Mouse (Mus musculus) forebrain, postnatal 0 days (tissue): ENCODE measurements around the gene Cep104. TPM values are rescaled to one million over a fixed set of nuclear protein-coding genes. Genes with fewer than 3 reads are reported as not detected.

Experiments used
- ATAC-seq: fragments of 200-750 bp; cut with Nextera tagmentation; 2 replicates; pipeline ENCODE4 v1.8.0; 2017; ENCODE audit warnings: mild to moderate bottlenecking, moderate library complexity
- DNase-seq: peaks from one replicate; pipeline ENCODE4 v3.0.0-alpha.2; 2015
- H3K27ac ChIP-seq: fragments of 300-500 bp; sonication (generic); 2 replicates; pipeline ENCODE4 v1.5.1; 2014; ENCODE audit warnings: low read depth, mild to moderate bottlenecking, antibody characterized with exemption, low read length, moderate library complexity, mixed read lengths
- H3K27me3 ChIP-seq: fragments of 300-500 bp; sonication (generic); 2 replicates; pipeline ENCODE4 v1.6.1; 2014; ENCODE audit warnings: mild to moderate bottlenecking, low read length, mixed read lengths; ENCODE audit not compliant: insufficient read depth
- H3K36me3 ChIP-seq: fragments of 300-500 bp; sonication (generic); 2 replicates; pipeline ENCODE4 v1.6.1; 2014; ENCODE audit warnings: mild to moderate bottlenecking, moderate library complexity; ENCODE audit not compliant: insufficient read depth
- H3K4me1 ChIP-seq: fragments of 300-500 bp; sonication (generic); 2 replicates; pipeline ENCODE4 v1.6.1; 2014; ENCODE audit warnings: antibody characterized with exemption; ENCODE audit not compliant: insufficient read depth
- H3K4me2 ChIP-seq: fragments of 300-500 bp; sonication (generic); 2 replicates; pipeline ENCODE4 v1.6.1; 2014; ENCODE audit warnings: low read depth, mild to moderate bottlenecking, moderate library complexity
- H3K4me3 ChIP-seq: fragments of 300-500 bp; sonication (generic); 2 replicates; pipeline ENCODE4 v1.5.1; 2014; ENCODE audit warnings: low read depth, low read length, mixed read lengths
- H3K9ac ChIP-seq: fragments of 300-500 bp; sonication (generic); 2 replicates; pipeline ENCODE4 v1.6.1; 2014; ENCODE audit warnings: mild to moderate bottlenecking
- H3K9me3 ChIP-seq: fragments of 300-500 bp; sonication (generic); 2 replicates; pipeline ENCODE4 v1.6.1; 2016; ENCODE audit warnings: low read length
- CTCF ChIP-seq: sonication (generic); IDR thresholded peaks from 2 replicates; pipeline ENCODE4 v1.5.1; 2016; ENCODE audit warnings: antibody characterized with exemption, control low read depth, low read depth
- WGBS: fragments of 180-500 bp; shearing (Covaris S2); extraction: QIAGEN DNeasy Blood & Tissue Kit; methylation state at CpG from one replicate; pipeline ENCODE4 v1.1.7; 2014; 5-methylcytosine and 5-hydroxymethylcytosine counted together
- polyA plus RNA-seq: library from polyadenylated mRNA; unstranded; fragments of >200 nt; fragmentation: Nextera tagmentation; extraction: Ambion mirVana; gene quantifications from 2 replicates; pipeline ENCODE4 v1.2.1, GENCODE M21; 2015
- total RNA-seq: library from RNA; depleted of rRNA; stranded (reverse); fragments of >200 nt; gene quantifications from 2 replicates; pipeline ENCODE4 v1.2.3, GENCODE M21; 2014

Gene Cep104
- total and polyA plus RNA-seq, 2 experiments from 2014 or later: 9.9 to 10.5 TPM

GRCm38 (mm10) chr4:153962631-153963030 is 12.4 kb upstream of the Cep104 start:
- no peak for ATAC-seq
- peaks cover 74% of the 10 kb centered on the region for H3K36me3 ChIP-seq
- H3K27ac ChIP-seq: no peak overlapping the region
- DNase-seq: no peak
- H3K4me1 ChIP-seq: 0 out of 2 replicates have a peak, but pooled peaks cover 3% of the 10 kb centered on the region
- H3K27me3 ChIP-seq: no peaks in the 10 kb centered on the region
- no peaks in the 10 kb centered on the region for H3K9me3 ChIP-seq
- WGBS: 87% methylated on average over 7 of the region's 7 CpGs
- no peak for TF ChIP-seq CTCF
- no peak overlapping the region for H3K9ac ChIP-seq
- H3K4me2 ChIP-seq: no peak overlapping the region
- H3K4me3 ChIP-seq: no peak overlapping the region

GRCm38 (mm10) chr4:153966651-153967050 is 8.3 kb upstream of the Cep104 start:
- H3K27me3 ChIP-seq: no peaks in the 10 kb centered on the region
- peaks cover 79% of the 10 kb centered on the region for H3K36me3 ChIP-seq
- ATAC-seq (no peak), DNase-seq (no peak)
- no peak overlapping the region for H3K4me3 ChIP-seq
- H3K9me3 ChIP-seq: no peaks in the 10 kb centered on the region
- H3K27ac ChIP-seq: no peak overlapping the region
- no peak overlapping the region for H3K9ac ChIP-seq
- 84% methylated on average over 5 of the region's 5 CpGs for WGBS
- no peak for TF ChIP-seq CTCF
- no peaks in the 10 kb centered on the region for H3K4me1 ChIP-seq
- H3K4me2 ChIP-seq: no peak overlapping the region

GRCm38 (mm10) chr4:153967556-153967955 is 7.4 kb upstream of the Cep104 start:
- H3K27me3 ChIP-seq: no peaks in the 10 kb centered on the region
- WGBS: 88% methylated on average over 2 of the region's 2 CpGs
- H3K27ac ChIP-seq: no peak overlapping the region
- no peak for TF ChIP-seq CTCF
- peaks cover 73% of the 10 kb centered on the region for H3K36me3 ChIP-seq
- DNase-seq (no peak), ATAC-seq (no peak)
- no peaks in the 10 kb centered on the region for H3K9me3 ChIP-seq
- no peaks in the 10 kb centered on the region for H3K4me1 ChIP-seq
- no peak overlapping the region for H3K4me2 ChIP-seq
- H3K9ac ChIP-seq: no peak overlapping the region
- no peak overlapping the region for H3K4me3 ChIP-seq

- H3K4me2 ChIP-seq: no peak overlapping the region
- no peak overlapping the region for H3K27ac ChIP-seq
- no peaks in the 10 kb centered on the region for H3K4me1 ChIP-seq
- H3K9me3 ChIP-seq: no peaks in the 10 kb centered on the region
- no peak overlapping the region for H3K4me3 ChIP-seq
- ATAC-seq: no peak
- DNase-seq: no peak
- no peaks in the 10 kb centered on the region for H3K27me3 ChIP-seq
- TF ChIP-seq CTCF: peak; percentile 36; the same call in 1 of the 2 replicates
- H3K36me3 ChIP-seq: peaks cover 68% of the 10 kb centered on the region
- no peak overlapping the region for H3K9ac ChIP-seq
- WGBS: 95% methylated on average over 2 of the region's 2 CpGs
Observed at GRCm38 (mm10) chr4:153968063-153968462, 6.9 kb upstream of the Cep104 start.

- H3K27ac ChIP-seq: peak overlapping the region; percentile 85
- ATAC-seq: peak; percentile 59
- peaks cover 27% of the 10 kb centered on the region for H3K36me3 ChIP-seq
- no peak for DNase-seq
- H3K27me3 ChIP-seq: no peaks in the 10 kb centered on the region
- peak overlapping the region; percentile 91 for H3K4me2 ChIP-seq
- peak; percentile 10; the same call in 1 of the 2 replicates for TF ChIP-seq CTCF
- peak overlapping the region; percentile 96 for H3K4me3 ChIP-seq
- 5% methylated on average over 33 of the region's 33 CpGs for WGBS
- H3K9ac ChIP-seq: peak overlapping the region; percentile 89
- H3K9me3 ChIP-seq: no peaks in the 10 kb centered on the region
- H3K4me1 ChIP-seq: peaks cover 14% of the 10 kb centered on the region; the same call in 1 of the 2 replicates
Observed at GRCm38 (mm10) chr4:153975292-153975662, 283 bp downstream of the Cep104 start.

GRCm38 (mm10) chr4:153975768-153976167 is 774 bp downstream of the Cep104 start:
- Histone ChIP-seq H3K9ac (peak overlapping the region; percentile 89), H3K4me2 (peak overlapping the region; percentile 91), H3K4me3 (peak overlapping the region; percentile 96), H3K27ac (no peak overlapping the region), H3K27me3 (no peaks in the 10 kb centered on the region), H3K4me1 (peaks cover 14% of the 10 kb centered on the region; the same call in 1 of the 2 replicates), H3K9me3 (no peaks in the 10 kb centered on the region), H3K36me3 (peaks cover 28% of the 10 kb centered on the region)
- DNase-seq (no peak), ATAC-seq (no peak)
- 38% methylated on average over 6 of the region's 6 CpGs for WGBS
- TF ChIP-seq CTCF: no peak

- Histone ChIP-seq H3K9ac (no peak overlapping the region), H3K4me1 (peaks cover 14% of the 10 kb centered on the region; the same call in 1 of the 2 replicates), H3K27me3 (no peaks in the 10 kb centered on the region), H3K9me3 (no peaks in the 10 kb centered on the region), H3K36me3 (peaks cover 51% of the 10 kb centered on the region), H3K4me3 (no peak overlapping the region), H3K27ac (no peak overlapping the region), H3K4me2 (no peak overlapping the region)
- ATAC-seq (no peak), DNase-seq (no peak)
- 91% methylated on average over 10 of the region's 10 CpGs for WGBS
- TF ChIP-seq CTCF: no peak
Observed at GRCm38 (mm10) chr4:153979243-153979642, 4.2 kb downstream of the Cep104 start.
